Mouse (Mus musculus) bone marrow macrophage, adult 2 months (primary cell): ENCODE results near the gene Bub1b.

Experiments used
- CTCF ChIP-seq: IDR thresholded peaks from 2 replicates; pipeline ENCODE4 v1.5.1; 2012; ENCODE audit warnings: low read depth, mild to moderate bottlenecking, low read length, moderate library complexity
- POLR2A ChIP-seq: IDR thresholded peaks from 2 replicates; pipeline ENCODE4 v1.6.1; 2012; ENCODE audit warnings: mild to moderate bottlenecking, low read depth, low read length, borderline replicate concordance

- TF ChIP-seq CTCF (no peak), POLR2A (no peak)
Measured at GRCm38 (mm10) chr2:118597673-118598568, at the start of gene Bub1b.
